Mouse (Mus musculus): ENCODE data around the gene Rexo2. TPM values are rescaled to one million over a fixed set of nuclear protein-coding genes. Genes with fewer than 3 reads are reported as not detected.

Rexo2 gene
- polyA plus RNA-seq, 1 experiment, result 153 TPM

DNA sequence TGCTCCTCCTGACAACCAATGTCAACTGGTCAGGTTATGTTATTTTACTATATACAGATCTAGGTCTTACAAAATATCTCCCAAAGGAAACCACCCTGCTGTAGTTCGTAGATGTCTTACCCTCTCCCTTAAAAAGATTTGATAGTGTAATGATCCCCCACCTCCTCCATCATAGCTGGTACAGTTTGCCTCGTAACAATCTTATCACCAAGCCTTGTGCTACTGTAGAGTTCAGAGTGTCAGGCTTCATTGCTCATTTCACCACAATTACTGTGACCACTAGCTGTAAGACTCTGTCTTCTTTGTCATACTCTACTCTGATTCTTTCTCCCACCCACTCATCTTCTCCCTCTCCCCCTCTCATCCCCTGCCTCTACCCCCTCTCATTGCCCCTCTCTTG is 59.4 kb downstream of the Rexo2 start:
- Histone ChIP-seq H3K4me1 (ENCODE audit: control insufficient read depth, insufficient read depth, low read length) (no peaks in the 10 kb centered on the region), H3K4me3 (replicated peaks; ENCODE audit: insufficient read depth, low read depth, low read length) (no peak overlapping the region), H3K27ac (ENCODE audit: insufficient read depth, low read length) (no peak overlapping the region), H3K27me3 (ENCODE audit: control insufficient read depth, insufficient read depth, low read length) (no peaks in the 10 kb centered on the region)
- 91% methylated on average over 2 of the region's 2 CpGs for WGBS
- no peak for DNase-seq
- TF ChIP-seq CTCF (IDR thresholded peaks at IDR 0.05; ENCODE audit: borderline replicate concordance, insufficient read depth, low read depth, low read length) (no peak), POLR2A (IDR thresholded peaks at IDR 0.05; ENCODE audit: borderline replicate concordance, insufficient read depth, low read length) (no peak)

- no peak for DNase-seq
- no peaks in the 10 kb centered on the region for H3K27me3 ChIP-seq (ENCODE audit: control insufficient read depth, insufficient read depth, low read length)
- TF ChIP-seq CTCF (IDR thresholded peaks at IDR 0.05; ENCODE audit: borderline replicate concordance, insufficient read depth, low read depth, low read length), result no peak
- TF ChIP-seq POLR2A (IDR thresholded peaks at IDR 0.05; ENCODE audit: borderline replicate concordance, insufficient read depth, low read length), result no peak
- no peak overlapping the region for H3K27ac ChIP-seq (ENCODE audit: insufficient read depth, low read length)
- H3K4me3 ChIP-seq (replicated peaks; ENCODE audit: insufficient read depth, low read depth, low read length), result no peak overlapping the region
- no peaks in the 10 kb centered on the region for H3K4me1 ChIP-seq (ENCODE audit: control insufficient read depth, insufficient read depth, low read length)
- 79% methylated on average over 7 of the region's 7 CpGs for WGBS
These were observed 60.0 kb downstream of the Rexo2 start for GRCm38 (mm10) chr9:48420437-48420836.

- 74% methylated on average over 8 of the region's 8 CpGs for WGBS
- Histone ChIP-seq H3K27me3 (ENCODE audit: control insufficient read depth, insufficient read depth, low read length) (no peaks in the 10 kb centered on the region), H3K4me3 (replicated peaks; ENCODE audit: insufficient read depth, low read depth, low read length) (no peak overlapping the region), H3K4me1 (ENCODE audit: control insufficient read depth, insufficient read depth, low read length) (no peaks in the 10 kb centered on the region), H3K27ac (ENCODE audit: insufficient read depth, low read length) (no peak overlapping the region)
- no peak for DNase-seq
- TF ChIP-seq CTCF (IDR thresholded peaks at IDR 0.05; ENCODE audit: borderline replicate concordance, insufficient read depth, low read depth, low read length), result no peak
- TF ChIP-seq POLR2A (IDR thresholded peaks at IDR 0.05; ENCODE audit: borderline replicate concordance, insufficient read depth, low read length), result no peak
These were observed 61.6 kb downstream of the Rexo2 start for GRCm38 (mm10) chr9:48418829-48419228.

Other genes starting within 250 kb of the Rexo2 start
- 1.1 and 1.3 TPM in 2 replicates for gene Nxpe2, start 127.2 kb downstream of the Rexo2 start, polyA plus RNA-seq (2012; rRNA removed)
- 32.4 and 33.7 TPM in 2 replicates for gene Rbm7, start 14.7 kb upstream of the Rexo2 start, polyA plus RNA-seq (2012; rRNA removed)
- gene Gm5617, start 14.8 kb upstream of the Rexo2 start, polyA plus RNA-seq (2012; rRNA removed), result 16.1 and 16.2 TPM in 2 replicates
- 0.10 and 0.14 TPM in 2 replicates for gene Nnmt, start 124.5 kb upstream of the Rexo2 start, polyA plus RNA-seq (2012; rRNA removed)